Mouse (Mus musculus): ENCODE measurements around the gene Plekhg6.

- TF ChIP-seq POLR2A (IDR thresholded peaks at IDR 0.05; ENCODE audit: low read depth, low read length), result no peak
- TF ChIP-seq CTCF (IDR thresholded peaks at IDR 0.05; ENCODE audit: borderline replicate concordance, insufficient read depth, low read length), result no peak
Observed at GRCm38 (mm10) chr6:125348721-125349574, 31.6 kb downstream of the Plekhg6 start, which contains the start of gene Tnfrsf1a.

Measured in embryonic fibroblast, embryonic 13.5 days (primary cell).